Mouse (Mus musculus) adrenal gland, postnatal 25 days (tissue): ENCODE data around the gene Fads1. TPM values are rescaled to one million over a fixed set of nuclear protein-coding genes. Genes with fewer than 3 reads are reported as not detected.

Experiments
- DNase-seq: peaks from one replicate; pipeline ENCODE4 v3.0.0; 2021; ENCODE audit warnings: mixed read lengths
- total RNA-seq: library from RNA; stranded (reverse); gene quantifications from 2 replicates; pipeline ENCODE4 v1.2.3, GENCODE M21; 2021

The Fads1 gene
- total RNA-seq, 1 experiment from 2014 or later = 942 TPM

GRCm38 (mm10) chr19:10176941-10177372, 5.7 kb upstream of the Fads1 start:
- DNase-seq = no peak

GRCm38 (mm10) chr19:10181225-10181624, 1.5 kb upstream of the Fads1 start:
- no peak for DNase-seq

- no peak for DNase-seq
These were observed 546 bp upstream of the Fads1 start for GRCm38 (mm10) chr19:10182142-10182541.

- peak; percentile 62 for DNase-seq
These were observed 753 bp downstream of the Fads1 start for GRCm38 (mm10) chr19:10183299-10183983.

GRCm38 (mm10) chr19:10184096-10184495, 1.4 kb downstream of the Fads1 start:
- DNase-seq = peak; percentile 65

GRCm38 (mm10) chr19:10185876-10186275, 3.2 kb downstream of the Fads1 start:
- DNase-seq = no peak

- no peak for DNase-seq
These were observed 3.9 kb downstream of the Fads1 start for GRCm38 (mm10) chr19:10186569-10186968.

- DNase-seq = peak; percentile 50
These were observed 5.7 kb downstream of the Fads1 start for GRCm38 (mm10) chr19:10188281-10188811.

GRCm38 (mm10) chr19:10189022-10189421, 6.3 kb downstream of the Fads1 start:
- no peak for DNase-seq

GRCm38 (mm10) chr19:10189940-10190339, 7.3 kb downstream of the Fads1 start:
- DNase-seq = no peak

- DNase-seq = peak; percentile 70
These were observed 8.1 kb downstream of the Fads1 start for GRCm38 (mm10) chr19:10190796-10191195.

- DNase-seq = no peak
These were observed 8.6 kb downstream of the Fads1 start for GRCm38 (mm10) chr19:10191326-10191725.

- DNase-seq = no peak
These were observed 11.6 kb downstream of the Fads1 start for GRCm38 (mm10) chr19:10194337-10194736.

- peak; percentile 42 for DNase-seq
These were observed 12.6 kb downstream of the Fads1 start for GRCm38 (mm10) chr19:10195252-10195651.

- DNase-seq = no peak
These were observed 14.4 kb downstream of the Fads1 start for GRCm38 (mm10) chr19:10197130-10197529.

GRCm38 (mm10) chr19:10198286-10198685, 15.6 kb downstream of the Fads1 start:
- no peak for DNase-seq

- peak; percentile 86 for DNase-seq
These were observed 16.0 kb downstream of the Fads1 start for GRCm38 (mm10) chr19:10198723-10199122.

GRCm38 (mm10) chr19:10203146-10203847, 20.6 kb downstream of the Fads1 start:
- no peak for DNase-seq

GRCm38 (mm10) chr19:10203848-10204615, 21.3 kb downstream of the Fads1 start, which contains the start of the genes Tmem258 and Fen1:
TSS of gene Tmem258 (plus strand) at chr19:10204014.
TSS of gene Fen1 (minus strand) at chr19:10204169.
- peak; percentile 88 for DNase-seq

GRCm38 (mm10) chr19:10204616-10205001, 21.9 kb downstream of the Fads1 start:
- DNase-seq = no peak

- no peak for DNase-seq
These were observed 22.4 kb downstream of the Fads1 start for GRCm38 (mm10) chr19:10205051-10205450.

- DNase-seq = no peak
These were observed 26.2 kb downstream of the Fads1 start for GRCm38 (mm10) chr19:10208851-10209250.

GRCm38 (mm10) chr19:10210885-10211284, 28.2 kb downstream of the Fads1 start:
- DNase-seq = no peak
